Mouse (Mus musculus): ENCODE results near the gene Gm6592.

DNA sequence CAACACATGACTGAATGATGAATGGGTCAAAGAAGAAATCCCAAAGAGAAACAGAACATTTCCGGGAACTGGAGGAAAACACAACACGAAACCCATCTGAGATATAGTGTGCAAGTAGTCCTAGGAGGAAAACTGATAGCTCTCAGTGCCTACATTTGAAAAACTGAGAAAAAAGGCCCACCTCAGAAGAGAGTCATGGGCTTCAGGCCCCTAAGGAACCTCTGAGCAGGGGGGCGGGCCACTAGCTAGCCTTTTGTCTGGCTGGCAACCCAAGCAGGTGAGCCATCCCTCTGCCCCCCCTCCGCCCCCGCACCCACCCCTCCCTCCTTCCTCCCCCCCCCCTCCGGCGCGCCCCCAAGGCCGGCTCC lies 48.2 kb downstream of the Gm6592 start:
- TF ChIP-seq CTCF (IDR thresholded peaks at IDR 0.05): no peak
- TF ChIP-seq EP300 (IDR thresholded peaks at IDR 0.05): no peak

Data from lung, postnatal 0 days (tissue).